Mouse (Mus musculus) spleen, adult 10 weeks (tissue): Measurements from ENCODE around the gene Cnfn. TPM values are rescaled to one million over a fixed set of nuclear protein-coding genes. Genes with fewer than 3 reads are reported as not detected.

Experiments
- polyA plus RNA-seq: library from polyadenylated mRNA; stranded (reverse); fragments of 350-450 nt; fragmentation: Illumina TruSeq; extraction: RNeasy Lipid Tissue Mini Kit (QIAGEN cat#74804); gene quantifications from one replicate; pipeline ENCODE4 v1.2.3, GENCODE M21; 2015; ENCODE audit warnings: low replicate concordance; ENCODE audit not compliant: insufficient read depth

Cnfn gene
- polyA plus RNA-seq, result not detected

DNA sequence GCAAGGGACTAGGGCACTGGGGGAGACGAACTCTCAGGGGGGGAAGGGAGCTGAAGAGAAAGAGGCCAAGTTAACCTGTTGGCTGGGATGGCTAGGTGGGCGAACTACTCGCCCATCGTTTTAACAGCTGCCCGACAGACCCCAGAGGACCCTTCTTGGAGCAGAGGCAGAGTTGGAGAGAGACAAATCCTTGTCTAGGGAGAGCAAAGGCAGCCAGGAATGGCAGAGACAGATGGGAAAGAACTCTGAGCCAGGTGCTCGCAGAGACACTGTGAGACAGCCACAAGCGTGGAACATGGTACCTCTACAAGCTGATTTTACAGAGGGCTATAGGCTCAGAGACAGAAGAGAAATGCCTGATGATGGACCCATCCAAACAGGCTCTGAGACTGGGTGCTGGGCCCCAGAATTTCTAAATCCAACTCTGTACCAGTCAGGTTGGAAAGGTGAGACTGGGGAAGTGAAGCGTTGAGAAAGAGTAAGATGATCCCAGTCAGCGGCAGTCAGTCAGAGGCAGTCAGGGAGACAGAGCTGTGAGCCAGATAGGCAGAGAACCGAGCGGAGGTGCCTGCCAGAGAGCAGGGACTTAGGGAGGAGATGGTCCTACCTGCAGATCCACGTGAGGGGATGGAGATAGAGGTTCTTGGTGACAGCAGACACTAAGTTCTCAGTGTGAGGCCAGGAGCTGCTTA, at the start of gene Cnfn:
Cnfn (minus strand) TSS at position 667 of the 692 bp plus-strand sequence.

DNA sequence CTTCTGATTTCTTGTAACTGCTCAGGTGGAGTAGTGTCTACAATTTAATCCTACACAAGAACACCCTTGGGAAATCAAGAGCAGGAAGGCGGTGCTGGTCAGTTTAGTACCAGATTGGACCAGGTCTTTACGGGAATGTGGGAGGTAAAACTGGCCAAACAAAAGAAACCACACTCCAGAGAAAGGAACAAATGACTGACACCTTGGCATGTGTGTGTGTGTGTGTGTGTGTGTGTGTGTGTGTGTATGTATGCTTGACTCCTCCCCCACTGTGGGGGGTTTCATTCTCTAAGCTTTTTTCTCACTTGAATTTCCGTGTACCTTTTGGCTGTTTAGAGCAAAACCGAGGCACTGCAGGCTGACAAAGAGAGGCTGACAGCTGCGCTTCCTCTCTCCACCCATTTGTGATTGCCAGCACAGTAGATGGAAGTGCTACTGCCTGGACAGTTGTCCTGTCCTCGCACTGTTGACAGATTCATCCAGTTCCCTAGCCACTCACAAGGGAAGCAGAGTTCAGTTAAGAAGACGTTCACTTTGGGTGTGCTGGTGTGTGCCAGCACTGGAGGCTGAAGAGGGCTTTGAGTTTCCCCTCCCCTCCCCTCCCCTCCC, 43.4 kb upstream of the Cnfn start, which contains the start of gene Cxcl17:
Cxcl17 (minus strand) TSS at position 54 of the 609 bp plus-strand sequence.

DNA sequence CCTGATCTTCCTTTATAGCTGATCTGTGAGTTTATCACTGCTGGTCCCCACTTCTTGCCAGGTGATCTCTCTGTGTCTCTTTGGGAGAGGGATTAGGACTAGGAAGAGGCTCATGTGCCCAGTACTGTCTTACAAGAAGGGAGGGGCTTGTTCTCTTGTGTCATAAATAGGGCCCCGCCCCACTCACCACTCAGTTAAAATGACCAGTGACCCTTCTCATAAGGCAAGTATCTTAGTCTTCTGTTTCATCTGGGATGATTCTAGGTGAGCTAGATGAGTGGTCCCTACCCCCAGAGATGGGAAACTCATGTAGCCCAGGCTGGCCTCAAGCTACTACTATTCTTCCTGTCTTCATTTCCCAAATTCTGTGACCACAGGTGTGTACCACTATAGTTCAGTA, 29.1 kb upstream of the Cnfn start, which contains the start of gene Lipe:
Lipe (minus strand) TSS at position 101 of the 400 bp plus-strand sequence.

Other genes starting within 250 kb of the Cnfn start
- 34.8 TPM for gene Pou2f2, start 190.0 kb downstream of the Cnfn start, polyA plus RNA-seq
- gene Dedd2, start 149.1 kb downstream of the Cnfn start, polyA plus RNA-seq, result 21.2 TPM
- 6.4 TPM for gene Zfp526, start 148.3 kb downstream of the Cnfn start, polyA plus RNA-seq
- gene Gsk3a, start 131.9 kb downstream of the Cnfn start, polyA plus RNA-seq, result 56.1 TPM
- 4.6 TPM for gene Erf, start 119.0 kb downstream of the Cnfn start, polyA plus RNA-seq
- 85.9 TPM for gene Cic, start 102.0 kb downstream of the Cnfn start, polyA plus RNA-seq
- 21.5 TPM for gene Pafah1b3, start 71.7 kb downstream of the Cnfn start, polyA plus RNA-seq
- not detected for gene Prr19, start 68.3 kb downstream of the Cnfn start, polyA plus RNA-seq
- gene Tmem145, start 63.6 kb downstream of the Cnfn start, polyA plus RNA-seq, result not detected
- 2.7 TPM for gene Megf8, start 52.6 kb downstream of the Cnfn start, polyA plus RNA-seq
- 9.6 TPM for gene Lipe, start 29.0 kb upstream of the Cnfn start, polyA plus RNA-seq
- gene Cxcl17, start 43.2 kb upstream of the Cnfn start, polyA plus RNA-seq, result not detected
- gene Ceacam1, start 107.9 kb upstream of the Cnfn start, polyA plus RNA-seq, result 51.9 TPM
- 2.8 TPM for gene Ceacam2, start 170.1 kb upstream of the Cnfn start, polyA plus RNA-seq
- gene Erich4, start 246.2 kb upstream of the Cnfn start, polyA plus RNA-seq, result not detected
- 121 TPM for gene Dmac2, start 249.7 kb upstream of the Cnfn start, polyA plus RNA-seq